Mouse (Mus musculus): ENCODE measurements around the gene Maea. TPM values are rescaled to one million over a fixed set of nuclear protein-coding genes. Genes with fewer than 3 reads are reported as not detected.
"Not testable (repeated sequence)": the region's sequence is repeated elsewhere in the genome, so short reads cannot be mapped to it uniquely, and the experiment has no call there.

Gene Maea
- polyA plus RNA-seq, 1 experiment from 2014 or later = 127 TPM

GRCm38 (mm10) chr5:33334381-33335272 is 682 bp upstream of the Maea start:
- H3K4me3 ChIP-seq (ENCODE audit: low read depth, low read length) = peak overlapping the region; percentile 98
- no peaks in the 10 kb centered on the region for H3K9me3 ChIP-seq (ENCODE audit: low read depth, low read length)
- ATAC-seq (ENCODE audit: insufficient read depth) = no peak
- no peak for DNase-seq
- no peak for TF ChIP-seq CTCF (IDR thresholded peaks at IDR 0.05; ENCODE audit: low read depth)
- peak overlapping the region; percentile 88 for H3K27ac ChIP-seq (ENCODE audit: low read depth)
- 0 out of 2 replicates have a peak, but pooled peaks cover 7% of the 10 kb centered on the region for H3K4me1 ChIP-seq (ENCODE audit: insufficient read depth)
- 18% methylated on average over 18 of the region's 18 CpGs for WGBS
- peak overlapping the region; percentile 69 for H3K9ac ChIP-seq
- no peaks in the 10 kb centered on the region for H3K27me3 ChIP-seq (ENCODE audit: insufficient read depth, low read length)
- peaks cover 13% of the 10 kb centered on the region; the same call in 1 of the 2 replicates for H3K36me3 ChIP-seq (ENCODE audit: insufficient read depth)
- H3K4me2 ChIP-seq = peak overlapping the region; percentile 81

- ATAC-seq (ENCODE audit: insufficient read depth) = no peak
- WGBS = under 1% methylated on average over 31 of the region's 31 CpGs
- Histone ChIP-seq H3K9me3 (ENCODE audit: low read depth, low read length) (no peaks in the 10 kb centered on the region), H3K9ac (peak overlapping the region; percentile 93), H3K4me2 (peak overlapping the region; percentile 81), H3K4me1 (ENCODE audit: insufficient read depth) (0 out of 2 replicates have a peak, but pooled peaks cover 7% of the 10 kb centered on the region), H3K27ac (ENCODE audit: low read depth) (peak overlapping the region; percentile 83), H3K36me3 (ENCODE audit: insufficient read depth) (peaks cover 13% of the 10 kb centered on the region; the same call in 1 of the 2 replicates), H3K4me3 (ENCODE audit: low read depth, low read length) (peak overlapping the region; percentile 98), H3K27me3 (ENCODE audit: insufficient read depth, low read length) (no peaks in the 10 kb centered on the region)
- DNase-seq = peak; percentile 61
- TF ChIP-seq CTCF (IDR thresholded peaks at IDR 0.05; ENCODE audit: low read depth) = no peak
Measured at GRCm38 (mm10) chr5:33335977-33336360, 660 bp downstream of the Maea start.

DNA sequence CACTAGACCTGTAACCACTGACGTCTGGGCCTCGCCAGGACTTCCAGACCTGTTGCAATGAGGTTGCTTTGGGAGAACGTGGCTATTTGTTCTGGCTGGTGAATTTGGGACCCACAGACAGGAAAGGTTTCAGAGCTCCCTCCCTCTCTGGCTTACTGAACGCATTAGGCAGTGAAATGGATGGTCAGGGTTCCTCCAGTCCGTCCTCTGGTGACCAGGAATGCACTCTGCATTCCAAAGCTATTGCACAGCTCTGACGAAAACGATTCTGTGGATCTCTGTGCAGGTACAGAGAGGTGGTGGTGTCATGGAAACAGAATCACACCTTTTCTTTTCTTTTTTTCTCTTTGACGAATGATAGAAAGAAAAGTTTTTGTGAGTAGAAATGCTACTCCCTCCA is 1.9 kb downstream of the Maea start:
- H3K27ac ChIP-seq (ENCODE audit: low read depth) = no peak overlapping the region
- no peak for ATAC-seq (ENCODE audit: insufficient read depth)
- H3K4me2 ChIP-seq = peak overlapping the region; percentile 81
- no peaks in the 10 kb centered on the region for H3K27me3 ChIP-seq (ENCODE audit: insufficient read depth, low read length)
- 0 out of 2 replicates have a peak, but pooled peaks cover 7% of the 10 kb centered on the region for H3K4me1 ChIP-seq (ENCODE audit: insufficient read depth)
- H3K9ac ChIP-seq = no peak overlapping the region
- DNase-seq = peak; percentile 28
- peaks cover 13% of the 10 kb centered on the region; the same call in 1 of the 2 replicates for H3K36me3 ChIP-seq (ENCODE audit: insufficient read depth)
- H3K9me3 ChIP-seq (ENCODE audit: low read depth, low read length) = no peaks in the 10 kb centered on the region
- TF ChIP-seq CTCF (IDR thresholded peaks at IDR 0.05; ENCODE audit: low read depth) = no peak
- WGBS = 62% methylated on average over 8 of the region's 8 CpGs
- H3K4me3 ChIP-seq (ENCODE audit: low read depth, low read length) = no peak overlapping the region

DNA sequence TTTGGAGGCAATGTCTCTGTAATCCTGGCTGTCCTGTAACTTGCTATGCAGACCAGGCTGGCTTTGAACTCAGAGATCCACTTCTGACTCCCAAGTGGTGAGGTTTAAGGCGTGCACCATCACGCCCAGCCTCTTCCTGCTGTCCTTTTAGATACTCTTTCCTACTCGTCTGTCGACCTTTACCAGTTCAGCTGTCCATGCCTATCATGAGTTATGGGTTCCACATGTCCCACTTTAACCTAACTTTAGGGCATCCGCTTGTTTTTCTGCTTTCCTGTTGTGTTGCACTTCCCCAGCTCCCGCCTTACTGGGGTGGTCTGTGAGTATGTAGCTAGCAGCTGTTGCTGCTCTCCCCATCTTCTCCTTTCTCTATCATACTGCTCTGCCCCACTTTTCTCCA is 5.9 kb downstream of the Maea start:
- no peak for TF ChIP-seq CTCF (IDR thresholded peaks at IDR 0.05; ENCODE audit: low read depth)
- H3K9ac ChIP-seq = no peak overlapping the region
- 0 out of 2 replicates have a peak, but pooled peaks cover 3% of the 10 kb centered on the region for H3K4me1 ChIP-seq (ENCODE audit: insufficient read depth)
- DNase-seq = no peak
- H3K27me3 ChIP-seq (ENCODE audit: insufficient read depth, low read length) = no peaks in the 10 kb centered on the region
- no peak for ATAC-seq (ENCODE audit: insufficient read depth)
- H3K4me2 ChIP-seq = no peak overlapping the region
- H3K36me3 ChIP-seq (ENCODE audit: insufficient read depth) = peaks cover 13% of the 10 kb centered on the region; the same call in 1 of the 2 replicates
- H3K4me3 ChIP-seq (ENCODE audit: low read depth, low read length) = no peak overlapping the region
- no peaks in the 10 kb centered on the region for H3K9me3 ChIP-seq (ENCODE audit: low read depth, low read length)
- H3K27ac ChIP-seq (ENCODE audit: low read depth) = no peak overlapping the region
- WGBS = 75% methylated on average over 6 of the region's 6 CpGs

DNA sequence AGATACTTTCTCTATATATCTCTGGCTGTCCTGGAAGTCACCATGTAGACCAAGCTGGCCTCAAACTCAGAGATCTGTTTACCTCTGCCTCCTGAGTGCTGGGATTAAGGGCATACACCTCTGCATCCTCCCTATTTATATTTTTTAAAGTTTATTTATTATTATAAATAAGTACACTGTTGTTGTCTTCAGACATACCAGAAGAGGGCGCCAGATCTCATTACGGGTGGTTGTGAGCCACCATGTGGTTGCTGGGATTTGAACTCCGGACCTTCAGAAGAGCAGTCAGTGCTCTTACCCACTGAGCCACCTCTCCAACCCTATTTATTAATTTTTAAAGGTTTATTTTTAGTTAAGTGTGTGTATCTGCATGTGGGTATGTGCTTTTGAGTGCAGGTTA is 6.9 kb downstream of the Maea start:
- not testable (repeated sequence) for H3K4me1 ChIP-seq (ENCODE audit: insufficient read depth); H3K27ac ChIP-seq (ENCODE audit: low read depth); H3K9me3 ChIP-seq (ENCODE audit: low read depth, low read length); DNase-seq; ATAC-seq (ENCODE audit: insufficient read depth); H3K9ac ChIP-seq; H3K27me3 ChIP-seq (ENCODE audit: insufficient read depth, low read length); H3K4me3 ChIP-seq (ENCODE audit: low read depth, low read length); H3K4me2 ChIP-seq
- peaks cover 13% of the 10 kb centered on the region; the same call in 1 of the 2 replicates for H3K36me3 ChIP-seq (ENCODE audit: insufficient read depth)
- 74% methylated on average over 3 of the region's 3 CpGs for WGBS

DNA sequence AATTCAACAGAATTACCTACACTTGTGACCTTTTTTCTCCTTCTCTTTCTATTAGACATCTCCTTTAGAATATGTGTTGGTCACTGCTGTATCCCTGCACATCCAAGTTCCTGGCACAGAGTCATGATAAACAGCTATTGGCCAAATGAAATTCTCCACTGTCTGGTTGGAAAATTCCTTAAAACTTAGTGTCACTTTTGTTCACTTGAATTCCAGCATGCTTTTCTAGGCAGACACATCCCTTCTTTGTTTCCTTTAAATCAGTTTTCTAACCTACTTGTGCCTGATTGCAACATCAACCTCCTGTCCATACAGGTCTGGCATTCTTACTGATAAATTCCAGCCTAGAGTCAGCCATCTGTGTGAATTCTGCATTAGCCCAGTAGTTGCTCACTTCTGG is 7.5 kb downstream of the Maea start:
- Histone ChIP-seq H3K36me3 (ENCODE audit: insufficient read depth) (peaks cover 10% of the 10 kb centered on the region; the same call in 1 of the 2 replicates), H3K4me2 (no peak overlapping the region), H3K27ac (ENCODE audit: low read depth) (no peak overlapping the region), H3K4me3 (ENCODE audit: low read depth, low read length) (no peak overlapping the region), H3K9me3 (ENCODE audit: low read depth, low read length) (no peaks in the 10 kb centered on the region), H3K27me3 (ENCODE audit: insufficient read depth, low read length) (no peaks in the 10 kb centered on the region), H3K9ac (no peak overlapping the region), H3K4me1 (ENCODE audit: insufficient read depth) (no peaks in the 10 kb centered on the region)
- DNase-seq (no peak), ATAC-seq (ENCODE audit: insufficient read depth) (no peak)
- no peak for TF ChIP-seq CTCF (IDR thresholded peaks at IDR 0.05; ENCODE audit: low read depth)

DNA sequence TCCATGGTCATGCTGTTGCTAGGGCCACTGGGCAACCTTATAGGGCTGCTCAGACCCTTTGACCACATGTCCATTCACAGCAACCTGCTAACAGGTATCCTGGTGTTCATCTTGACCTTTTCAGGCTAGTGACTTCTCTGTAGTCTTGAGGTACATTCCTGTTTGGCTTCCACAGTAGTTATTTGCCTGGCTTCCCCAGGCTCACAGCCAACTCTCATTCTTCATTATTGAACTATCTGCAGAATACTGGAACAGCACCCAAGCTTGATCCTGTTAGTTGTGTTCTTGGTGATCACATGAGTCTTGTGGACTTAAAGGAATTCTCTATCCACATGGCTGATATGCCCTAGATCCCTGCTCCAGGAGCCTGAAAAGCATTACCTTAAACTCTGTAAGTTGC is 8.3 kb downstream of the Maea start:
- no peak for TF ChIP-seq CTCF (IDR thresholded peaks at IDR 0.05; ENCODE audit: low read depth)
- no peak for DNase-seq
- Histone ChIP-seq H3K4me2 (no peak overlapping the region), H3K27me3 (ENCODE audit: insufficient read depth, low read length) (no peaks in the 10 kb centered on the region), H3K36me3 (ENCODE audit: insufficient read depth) (peaks cover 5% of the 10 kb centered on the region; the same call in 1 of the 2 replicates), H3K4me3 (ENCODE audit: low read depth, low read length) (no peak overlapping the region), H3K9ac (no peak overlapping the region), H3K27ac (ENCODE audit: low read depth) (no peak overlapping the region), H3K9me3 (ENCODE audit: low read depth, low read length) (no peaks in the 10 kb centered on the region), H3K4me1 (ENCODE audit: insufficient read depth) (no peaks in the 10 kb centered on the region)
- no peak for ATAC-seq (ENCODE audit: insufficient read depth)

Data from lung, embryonic 14.5 days (tissue).